ENCODE assay signal across 8 mouse cellular contexts in the genomic region with DNA sequence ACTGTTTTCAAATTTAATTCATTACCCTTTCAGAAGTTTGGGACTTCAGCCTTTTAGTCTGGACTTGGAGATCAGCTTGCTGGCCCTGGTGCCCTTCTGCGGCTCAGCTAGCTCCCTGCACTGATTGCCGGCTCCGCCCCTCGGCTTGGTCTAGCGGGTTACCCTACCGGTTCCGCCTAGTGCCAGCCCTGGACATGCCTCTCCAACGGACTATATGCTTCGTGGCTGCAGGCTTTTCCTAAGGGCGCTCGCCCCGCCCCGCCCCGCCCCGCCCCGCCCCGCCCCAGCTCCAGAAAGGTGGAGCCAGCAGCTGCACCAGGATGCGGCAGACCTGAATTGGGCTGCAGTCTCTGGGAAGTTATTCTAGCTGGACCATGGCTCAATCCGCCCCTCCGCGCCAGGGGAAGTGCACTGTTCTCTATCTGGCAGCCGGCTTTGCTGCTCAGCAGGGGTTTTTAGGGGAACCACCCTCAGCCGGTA. TPM values are rescaled to one million over a fixed set of nuclear protein-coding genes. Genes with fewer than 3 reads are reported as not detected.
DNase-seq lines count a peak whose midpoint lies in the region; ATAC-seq lines count a peak whose summit lies in the region.

No protein-coding gene starts in this region.

- under 1% methylated on average over 23 of the region's 23 CpGs for WGBS in forebrain, embryonic 12.5 days
- WGBS in lung, embryonic 16.5 days: under 1% methylated on average over 23 of the region's 23 CpGs

- DNase-seq in MEL-GATA-1-ER (ENCODE audit: extremely low read depth, low read depth): peak; percentile 59
- DNase-seq in heart, postnatal 10 days: peak; percentile 87 to 89
- DNase-seq in kidney, postnatal 36 days: peak; percentile 95 to 97
- DNase-seq in thymus, postnatal 25 days: peak; percentile 48

- peak overlapping the region; percentile 40; the same call in 1 of the 2 replicates for H3K9ac ChIP-seq in forebrain, embryonic 12.5 days
- peak overlapping the region; percentile 65 for H3K9ac ChIP-seq in lung, embryonic 16.5 days (ENCODE audit: low read length)

- intact Hi-C loops in heart, postnatal 10 days (cut with DNase I): loop anchor here (5.0 kb wide), 1 partner anchor 215 kb away; a partner anchor contains a TSS

- H3K4me3 ChIP-seq in forebrain, embryonic 12.5 days (replicated peaks): peak overlapping the region; percentile 29
- H3K4me3 ChIP-seq in lung, embryonic 16.5 days (ENCODE audit: low read length): peak overlapping the region; percentile 42

- H3K27ac ChIP-seq in forebrain, embryonic 12.5 days: peak overlapping the region; percentile 63
- peak overlapping the region; percentile 68 for H3K27ac ChIP-seq in lung, embryonic 16.5 days (ENCODE audit: low read length)

- H3K4me1 ChIP-seq in forebrain, embryonic 12.5 days: peaks cover 9% of the 10 kb centered on the region
- 0 out of 2 replicates have a peak, but pooled peaks cover 2% of the 10 kb centered on the region for H3K4me1 ChIP-seq in lung, embryonic 16.5 days (replicated peaks; ENCODE audit: control insufficient read depth, insufficient read depth, low read length)

- no peaks in the 10 kb centered on the region for H3K27me3 ChIP-seq in forebrain, embryonic 12.5 days
- H3K27me3 ChIP-seq in lung, embryonic 16.5 days (ENCODE audit: control insufficient read depth, insufficient read depth, low read depth, low read length): no peaks in the 10 kb centered on the region

- no peaks in the 10 kb centered on the region for H3K36me3 ChIP-seq in forebrain, embryonic 12.5 days (replicated peaks)
- H3K36me3 ChIP-seq in lung, embryonic 16.5 days (ENCODE audit: control insufficient read depth, insufficient read depth, low read length): no peaks in the 10 kb centered on the region

- ATAC-seq in cerebellum, adult (ENCODE audit: insufficient number of reproducible peaks, low FRiP score, low TSS enrichment): peak; percentile 82
- ATAC-seq in forebrain, embryonic 12.5 days (ENCODE audit: low FRiP score): peak; percentile 70
- peak; percentile 92 for ATAC-seq in lung, embryonic 16.5 days (ENCODE audit: low read depth)
- peak; percentile 63; the same call in 1 of the 2 replicates for ATAC-seq in neutrophil, adult 5-6 weeks (ENCODE audit: extremely low read depth, insufficient number of reproducible peaks, low FRiP score, poor library complexity, severe bottlenecking)

- no peaks in the 10 kb centered on the region for H3K9me3 ChIP-seq in forebrain, embryonic 12.5 days
- H3K9me3 ChIP-seq in lung, embryonic 16.5 days (ENCODE audit: control insufficient read depth, low read length): peaks cover 2% of the 10 kb centered on the region; the same call in 1 of the 2 replicates

- peak overlapping the region; percentile 52 for H3K4me2 ChIP-seq in forebrain, embryonic 12.5 days
- peak overlapping the region; percentile 65 for H3K4me2 ChIP-seq in lung, embryonic 16.5 days (ENCODE audit: low read depth, low read length)

RNA-seq across cellular contexts. Expression of a gene that starts 4.7 kb away (rescaled TPM):
- polyA plus RNA-seq in forebrain, embryonic 12.5 days (2016; fragmentation: Nextera tagmentation; extraction: Ambion mirVana): 113 and 119 TPM in 2 replicates
- total RNA-seq in heart, postnatal 10 days (2021): 100 to 1,000 TPM; 245 to 251 TPM
- polyA plus RNA-seq in lung, embryonic 16.5 days (2015; fragmentation: Nextera tagmentation; extraction: Ambion mirVana): 106 and 112 TPM in 2 replicates
- 33.6 and 38.4 TPM in 2 replicates for total RNA-seq in neutrophil, adult 5-6 weeks (2017)

RNA-seq across cellular contexts. Expression of a gene that starts 7.2 kb away (rescaled TPM):
- 57.7 and 60.2 TPM in 2 replicates for polyA plus RNA-seq in forebrain, embryonic 12.5 days (2016; fragmentation: Nextera tagmentation; extraction: Ambion mirVana)
- total RNA-seq in heart, postnatal 10 days (2021): 10 to 100 TPM; 46.1 to 46.7 TPM
- polyA plus RNA-seq in lung, embryonic 16.5 days (2015; fragmentation: Nextera tagmentation; extraction: Ambion mirVana): 47.2 and 48.5 TPM in 2 replicates
- 30.0 and 34.0 TPM in 2 replicates for total RNA-seq in neutrophil, adult 5-6 weeks (2017)

RNA-seq across cellular contexts. Expression of a gene that starts 19.5 kb away (rescaled TPM):
- 0.23 and 0.43 TPM in 2 replicates for polyA plus RNA-seq in forebrain, embryonic 12.5 days (2016; fragmentation: Nextera tagmentation; extraction: Ambion mirVana)
- total RNA-seq in heart, postnatal 10 days (2021): under 1 TPM; 0.77 to 0.82 TPM
- polyA plus RNA-seq in lung, embryonic 16.5 days (2015; fragmentation: Nextera tagmentation; extraction: Ambion mirVana): 5.1 and 33.6 TPM in 2 replicates
- 0.37 and 1.6 TPM in 2 replicates for total RNA-seq in neutrophil, adult 5-6 weeks (2017)

RNA-seq across cellular contexts. Expression of a gene that starts 20.8 kb away (rescaled TPM):
- polyA plus RNA-seq in forebrain, embryonic 12.5 days (2016; fragmentation: Nextera tagmentation; extraction: Ambion mirVana): 76.6 and 92.6 TPM in 2 replicates
- 10 to 100 TPM; 54.2 to 54.5 TPM for total RNA-seq in heart, postnatal 10 days (2021)
- 36.0 and 38.5 TPM in 2 replicates for polyA plus RNA-seq in lung, embryonic 16.5 days (2015; fragmentation: Nextera tagmentation; extraction: Ambion mirVana)
- 76.4 and 87.3 TPM in 2 replicates for total RNA-seq in neutrophil, adult 5-6 weeks (2017)

RNA-seq across cellular contexts. Expression of a gene that starts 53.9 kb away (rescaled TPM):
- 20.2 and 20.6 TPM in 2 replicates for polyA plus RNA-seq in forebrain, embryonic 12.5 days (2016; fragmentation: Nextera tagmentation; extraction: Ambion mirVana)
- total RNA-seq in heart, postnatal 10 days (2021): 10 to 100 TPM; 10.9 to 12.5 TPM
- 34.2 and 35.3 TPM in 2 replicates for polyA plus RNA-seq in lung, embryonic 16.5 days (2015; fragmentation: Nextera tagmentation; extraction: Ambion mirVana)
- total RNA-seq in neutrophil, adult 5-6 weeks (2017): 117 and 130 TPM in 2 replicates

Comparison
In these comparisons a context has a peak if more than half of its experiments do, and no peak if none do; other contexts are left out.
1. Peak in every context shown above with its lines: DNase-seq, ATAC-seq, H3K4me3 ChIP-seq and H3K27ac ChIP-seq.